ENCODE assay signal across 8 mouse cellular contexts in genomic region chr2:160578384-160579320, GRCm38 (mm10).
DNase-seq lines count a peak whose midpoint lies in the region; ATAC-seq and TF ChIP-seq lines count a peak whose summit lies in the region.

No protein-coding gene starts in this region.

- peak; percentile 72 for DNase-seq in liver
- DNase-seq in embryo, embryonic 10.5 days (ENCODE audit: low spot score) = peak; percentile 92
- peak; percentile 48 for DNase-seq in gastrocnemius, postnatal 25 days
- peak; percentile 81 for DNase-seq in limb, embryonic 14.5 days (ENCODE audit: low spot score)
- DNase-seq in naive thymus-derived CD4-positive, alpha-beta T cell, adult 2 months (ENCODE audit: low read depth) = peak; percentile 76
- peak; percentile 24 to 25 for DNase-seq in spleen, postnatal 36 days (ENCODE audit: low spot score in 2 of 2)

- no peak overlapping the region for H3K4me3 ChIP-seq in liver, embryonic 12.5 days
- H3K4me3 ChIP-seq in kidney, embryonic 14.5 days (ENCODE audit: low read length) = no peak overlapping the region
- H3K4me3 ChIP-seq in limb, embryonic 14.5 days (replicated peaks; ENCODE audit: low read length) = no peak overlapping the region

- WGBS in liver, embryonic 12.5 days (ENCODE audit: insufficient replicate concordance) = 10% methylated on average over 17 of the region's 17 CpGs
- WGBS in kidney, embryonic 14.5 days = 12% methylated on average over 17 of the region's 17 CpGs
- WGBS in limb, embryonic 14.5 days = 13% methylated on average over 17 of the region's 17 CpGs

- no peaks in the 10 kb centered on the region for H3K9me3 ChIP-seq in liver, embryonic 12.5 days (replicated peaks)
- no peaks in the 10 kb centered on the region for H3K9me3 ChIP-seq in kidney, embryonic 14.5 days (ENCODE audit: control insufficient read depth, low read length)
- no peaks in the 10 kb centered on the region for H3K9me3 ChIP-seq in limb, embryonic 14.5 days (ENCODE audit: control insufficient read depth, low read length)

- H3K27me3 ChIP-seq in liver, embryonic 12.5 days (replicated peaks) = peaks cover 50% of the 10 kb centered on the region
- peaks cover 41% of the 10 kb centered on the region for H3K27me3 ChIP-seq in kidney, embryonic 14.5 days (ENCODE audit: control insufficient read depth, insufficient read depth, low read length)
- peaks cover 30% of the 10 kb centered on the region for H3K27me3 ChIP-seq in limb, embryonic 14.5 days (ENCODE audit: control insufficient read depth, insufficient read depth, low read length)

- no peak overlapping the region for H3K9ac ChIP-seq in liver, embryonic 12.5 days
- no peak overlapping the region for H3K9ac ChIP-seq in kidney, embryonic 14.5 days (ENCODE audit: low read depth, low read length)
- H3K9ac ChIP-seq in limb, embryonic 14.5 days (ENCODE audit: low read depth, low read length, severe bottlenecking) = no peak overlapping the region

- H3K27ac ChIP-seq in liver, embryonic 12.5 days = no peak overlapping the region
- H3K27ac ChIP-seq in kidney, embryonic 14.5 days (ENCODE audit: low read depth, low read length) = no peak overlapping the region
- no peak overlapping the region for H3K27ac ChIP-seq in limb, embryonic 14.5 days (replicated peaks; ENCODE audit: low read depth, low read length)

- TF ChIP-seq POLR2A in limb, embryonic 14.5 days (IDR thresholded peaks at IDR 0.05; ENCODE audit: borderline replicate concordance, extremely low read depth, insufficient read depth, insufficient read length) = peak; percentile 13; the same call in 1 of the 2 replicates

- no peaks in the 10 kb centered on the region for H3K36me3 ChIP-seq in liver, embryonic 12.5 days
- H3K36me3 ChIP-seq in kidney, embryonic 14.5 days (ENCODE audit: control insufficient read depth, insufficient read depth, low read length) = no peaks in the 10 kb centered on the region
- no peaks in the 10 kb centered on the region for H3K36me3 ChIP-seq in limb, embryonic 14.5 days (ENCODE audit: control insufficient read depth, insufficient read depth, low read length)

- no peak overlapping the region for H3K4me2 ChIP-seq in liver, embryonic 12.5 days
- no peak overlapping the region for H3K4me2 ChIP-seq in kidney, embryonic 14.5 days (replicated peaks; ENCODE audit: low read depth, low read length)
- no peak overlapping the region for H3K4me2 ChIP-seq in limb, embryonic 14.5 days (replicated peaks; ENCODE audit: low read depth, low read length, severe bottlenecking)

- no peaks in the 10 kb centered on the region for H3K4me1 ChIP-seq in liver, embryonic 12.5 days
- H3K4me1 ChIP-seq in kidney, embryonic 14.5 days (ENCODE audit: control insufficient read depth, insufficient read depth, low read length) = peaks cover 3% of the 10 kb centered on the region; the same call in 1 of the 2 replicates
- no peaks in the 10 kb centered on the region for H3K4me1 ChIP-seq in limb, embryonic 14.5 days (ENCODE audit: control insufficient read depth, insufficient read depth, low read length)

- ATAC-seq in liver, embryonic 12.5 days = no peak
- ATAC-seq in kidney, embryonic 14.5 days (ENCODE audit: low FRiP score, low TSS enrichment) = peak; percentile 72; the same call in 1 of the 2 replicates
- ATAC-seq in limb, embryonic 14.5 days (ENCODE audit: low FRiP score, low read depth) = peak; percentile 70; the same call in 1 of the 2 replicates

Comparison
In these comparisons a context has a peak if more than half of its experiments do, and no peak if none do; other contexts are left out.
1. DNase-seq: peak in every context shown above with its lines; median percentile 92 in embryo, embryonic 10.5 days; 81 in limb, embryonic 14.5 days; 76 in naive thymus-derived CD4-positive, alpha-beta T cell, adult 2 months; 72 in liver; 48 in gastrocnemius, postnatal 25 days; 24 in spleen, postnatal 36 days.